Mouse (Mus musculus) thymus, postnatal 25 days (tissue): ENCODE results near the gene Myt1l.

Experiments
- DNase-seq: peaks from one replicate; pipeline ENCODE4 v3.0.0; 2022

Myt1l gene

DNA sequence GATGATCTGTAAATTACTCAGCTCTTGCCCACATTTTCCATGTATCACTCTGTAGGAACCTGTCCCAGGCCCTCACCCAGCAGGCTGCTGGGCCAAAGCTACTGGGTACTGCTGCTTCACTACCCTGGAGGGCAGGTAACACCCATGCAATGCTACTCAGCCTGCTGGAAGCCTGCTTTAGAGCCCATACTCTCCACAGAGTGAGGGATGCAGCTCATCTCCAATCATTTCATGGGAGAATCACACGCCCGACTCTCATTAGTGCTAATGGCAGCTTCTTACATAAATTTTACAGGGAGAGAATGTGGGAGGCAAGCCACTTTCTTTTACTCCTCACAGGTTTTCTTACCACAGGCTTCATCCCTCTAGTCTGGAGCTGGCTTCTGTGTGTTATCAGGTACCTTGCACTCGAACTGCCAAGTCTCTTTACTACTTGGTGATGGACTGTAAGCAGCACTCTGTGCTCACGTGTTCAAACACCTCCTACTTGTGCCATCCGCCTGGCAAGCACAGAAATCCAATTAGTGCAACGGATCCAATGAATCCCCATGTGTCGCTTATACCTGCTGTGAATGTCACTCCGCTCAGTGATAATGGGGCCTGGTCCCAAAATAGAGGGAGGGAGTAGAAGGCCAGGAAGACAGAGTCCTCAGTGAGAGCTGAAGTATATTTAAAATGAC, 212.3 kb downstream of the Myt1l start:
- DNase-seq = no peak

GRCm38 (mm10) chr12:29741181-29741580, 213.0 kb downstream of the Myt1l start:
- DNase-seq = no peak

GRCm38 (mm10) chr12:29750604-29751128, 222.5 kb downstream of the Myt1l start:
- no peak for DNase-seq

- DNase-seq = no peak
Observed at GRCm38 (mm10) chr12:29755086-29755871, 227.1 kb downstream of the Myt1l start.

DNA sequence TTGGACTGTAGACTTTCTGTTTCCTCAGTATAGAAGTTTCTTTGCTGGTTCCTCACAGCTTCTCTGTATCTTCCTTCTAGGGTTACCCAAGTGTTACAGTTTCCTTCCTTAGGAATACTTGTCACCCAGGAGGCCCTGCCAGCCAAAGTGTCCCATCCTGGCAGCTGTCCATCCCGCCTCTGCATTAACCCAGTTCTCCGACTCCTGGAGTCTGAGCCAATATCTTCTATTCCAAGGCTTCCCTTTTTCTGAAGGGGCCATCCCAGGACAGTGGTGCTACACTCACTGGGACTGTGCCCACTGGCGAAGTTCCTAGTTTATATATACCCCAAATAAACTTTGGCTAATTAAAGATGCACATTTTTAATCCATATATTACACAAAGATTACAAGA, 227.7 kb downstream of the Myt1l start:
- no peak for DNase-seq

GRCm38 (mm10) chr12:29760611-29761010, 232.4 kb downstream of the Myt1l start:
- DNase-seq = no peak

DNA sequence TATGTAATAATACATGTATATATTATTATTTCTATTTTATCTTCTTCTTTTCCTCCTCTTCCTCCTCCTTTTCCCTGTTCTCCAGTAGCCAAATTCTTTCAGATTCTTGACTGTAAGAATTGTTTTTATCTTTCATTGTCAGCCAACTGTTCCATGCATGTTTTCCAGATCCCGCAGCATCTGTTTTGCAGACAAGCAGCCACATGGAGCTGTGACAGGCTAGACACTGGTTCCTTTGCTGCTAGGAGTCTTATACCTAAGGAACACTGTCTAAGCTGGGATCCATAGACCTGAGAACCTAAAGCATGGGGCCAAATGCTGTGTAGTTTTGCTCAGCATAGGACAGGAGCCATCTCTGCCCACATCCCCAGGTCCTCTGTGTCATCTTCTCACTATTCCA, 238.0 kb downstream of the Myt1l start:
- DNase-seq = no peak

DNA sequence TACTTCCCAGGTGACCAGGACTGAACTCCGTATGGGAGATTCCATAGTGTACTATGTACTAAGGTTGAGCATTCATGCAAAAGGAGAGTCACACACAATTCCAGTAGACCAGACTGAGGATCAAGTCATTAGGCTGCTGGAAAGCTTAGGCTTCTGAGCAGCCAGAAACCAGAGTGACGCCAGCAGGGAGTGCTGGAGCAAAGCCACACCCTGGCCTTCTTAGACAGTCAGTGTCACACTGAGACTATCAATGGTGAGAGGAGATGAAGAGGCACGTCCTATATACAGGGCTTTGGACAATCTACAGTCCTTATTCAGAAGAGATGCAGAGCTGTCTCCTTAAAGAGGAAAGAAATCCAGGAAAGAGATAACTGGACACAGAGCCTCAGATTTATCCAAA, 243.6 kb downstream of the Myt1l start:
- no peak for DNase-seq

DNA sequence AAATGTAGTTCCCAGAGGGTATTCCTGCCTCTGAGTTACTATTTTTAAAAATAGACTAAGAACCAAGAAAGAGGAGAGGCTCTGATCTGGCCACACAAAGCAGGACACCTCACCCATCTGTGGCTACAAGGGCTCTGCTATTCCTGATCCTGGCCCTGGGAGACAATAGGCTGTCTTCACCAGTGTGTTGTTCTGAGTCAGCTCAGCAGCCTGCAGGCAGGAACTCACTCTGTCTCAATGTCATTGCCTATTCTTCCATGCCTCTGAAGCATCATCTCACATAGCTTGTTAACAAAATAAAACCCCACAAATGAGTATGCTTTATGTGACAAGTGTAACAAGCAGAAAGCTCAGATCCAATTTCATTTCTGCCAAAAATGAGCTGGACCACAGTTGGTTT, 244.2 kb downstream of the Myt1l start:
- no peak for DNase-seq

GRCm38 (mm10) chr12:29778901-29779300, 250.7 kb downstream of the Myt1l start:
- no peak for DNase-seq

DNA sequence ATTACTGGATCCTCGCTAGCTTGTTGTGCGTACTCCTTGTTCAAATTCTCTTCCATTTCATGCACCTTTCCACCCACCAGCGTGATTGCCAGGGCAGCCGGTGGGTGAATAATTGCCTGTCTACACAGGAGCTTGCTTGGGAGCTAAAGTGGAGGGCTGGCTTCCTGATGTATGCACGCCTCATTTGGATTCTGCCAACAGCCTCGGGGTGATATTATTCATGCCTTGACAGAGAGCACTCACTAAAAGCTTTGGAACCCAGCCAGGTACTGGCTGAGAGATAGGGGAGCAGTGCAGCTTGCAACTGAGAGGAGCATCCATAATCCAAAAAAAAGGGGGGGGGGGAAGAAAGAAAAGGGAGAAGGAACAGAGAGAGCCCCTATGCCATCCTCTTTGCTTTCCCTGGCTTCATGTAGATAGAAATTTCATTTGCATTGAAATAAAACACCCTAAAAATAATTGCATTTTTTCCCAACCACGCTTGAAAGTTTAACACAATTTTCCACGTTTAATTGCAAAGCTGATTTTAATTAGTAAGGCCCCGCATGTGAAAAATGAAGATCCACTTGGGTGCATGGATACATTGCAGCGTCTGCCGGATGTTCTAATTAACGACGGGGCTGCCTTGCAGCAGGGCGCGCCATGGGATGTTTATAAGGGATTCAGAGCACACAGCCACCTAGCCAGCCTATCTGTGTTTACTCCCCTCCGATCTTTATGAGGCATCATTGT, 261.3 kb downstream of the Myt1l start:
- DNase-seq = no peak

DNA sequence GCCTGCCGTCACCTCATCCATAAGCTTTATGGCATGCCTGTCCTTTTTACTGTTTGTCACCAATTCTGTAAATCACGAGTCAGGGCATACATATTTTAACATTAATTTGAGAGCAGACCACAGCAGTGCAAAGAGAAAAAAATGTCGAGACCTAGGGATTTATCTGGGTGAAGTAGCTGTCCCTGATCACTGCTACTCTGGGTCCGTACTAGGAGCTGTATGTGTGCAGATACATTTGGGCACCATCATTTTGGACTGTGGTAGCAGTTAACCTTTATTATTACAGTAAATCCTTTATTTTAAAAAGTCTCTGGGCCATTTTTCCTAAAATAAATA, 261.8 kb downstream of the Myt1l start:
- no peak for DNase-seq

GRCm38 (mm10) chr12:29792998-29793397, 264.8 kb downstream of the Myt1l start:
- no peak for DNase-seq

DNA sequence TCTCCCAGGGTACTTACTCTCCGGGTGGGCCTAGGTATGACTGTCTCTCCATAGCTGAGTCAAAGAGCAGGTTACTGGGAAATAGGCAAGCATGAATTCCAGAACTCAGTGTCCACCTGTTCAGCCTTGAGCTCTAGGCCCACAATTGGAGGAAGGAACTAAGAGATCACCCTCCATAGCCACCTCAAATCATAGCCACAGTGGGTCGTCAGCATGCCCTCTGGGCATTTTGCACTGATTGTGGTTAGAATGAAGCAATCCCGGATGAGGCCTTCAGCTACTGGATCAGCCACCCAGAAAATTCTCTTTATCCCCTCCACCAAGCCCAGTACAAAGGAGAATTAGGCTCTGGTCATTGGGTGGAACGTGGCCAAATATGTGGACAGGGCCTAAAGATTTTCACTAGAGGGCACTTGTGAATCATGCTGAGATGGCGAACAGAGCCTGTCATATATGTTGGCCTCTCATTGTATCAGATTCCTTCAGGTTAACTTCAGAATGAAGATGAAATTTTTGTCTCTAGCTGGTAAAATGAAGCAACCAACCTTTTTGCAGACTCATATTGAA, 267.0 kb downstream of the Myt1l start:
- DNase-seq = no peak

DNA sequence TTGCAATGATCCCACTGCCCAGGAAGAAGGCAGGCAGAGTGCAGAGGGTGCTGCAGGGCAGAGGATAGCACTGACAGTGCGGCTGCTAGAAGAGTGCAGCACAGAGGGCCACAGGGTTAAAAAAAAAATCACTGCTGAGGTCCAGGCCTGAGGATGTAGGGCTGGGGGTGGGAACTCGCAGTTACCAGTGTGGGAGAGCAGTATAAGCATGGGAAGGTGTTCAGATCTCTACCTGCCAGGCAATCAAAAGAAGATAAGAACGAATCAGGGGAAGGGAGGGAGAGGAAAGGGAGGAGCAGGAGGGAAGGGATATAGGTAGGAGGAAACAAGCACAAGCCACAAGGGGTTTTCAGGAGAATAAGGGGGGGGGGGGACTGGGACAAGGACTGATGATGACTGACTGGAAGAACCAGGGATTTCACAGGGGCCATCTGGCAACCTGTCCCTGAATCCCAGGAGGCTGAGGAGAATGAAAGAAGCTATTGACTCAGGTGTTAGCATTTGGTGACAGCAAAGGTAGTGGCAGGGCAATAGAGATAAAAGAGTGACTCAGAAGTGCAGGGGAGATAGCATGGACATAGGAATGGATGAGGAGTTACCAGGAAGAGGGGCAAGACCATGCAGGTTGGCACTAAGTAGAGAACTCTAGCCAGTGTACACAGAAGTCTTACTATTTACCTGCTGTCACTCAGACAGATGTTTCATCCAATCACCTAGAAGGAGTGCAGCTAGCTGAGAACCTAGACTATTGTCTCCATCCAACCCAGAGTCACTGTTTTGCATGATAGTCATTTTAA, 270.6 kb downstream of the Myt1l start:
- no peak for DNase-seq

DNA sequence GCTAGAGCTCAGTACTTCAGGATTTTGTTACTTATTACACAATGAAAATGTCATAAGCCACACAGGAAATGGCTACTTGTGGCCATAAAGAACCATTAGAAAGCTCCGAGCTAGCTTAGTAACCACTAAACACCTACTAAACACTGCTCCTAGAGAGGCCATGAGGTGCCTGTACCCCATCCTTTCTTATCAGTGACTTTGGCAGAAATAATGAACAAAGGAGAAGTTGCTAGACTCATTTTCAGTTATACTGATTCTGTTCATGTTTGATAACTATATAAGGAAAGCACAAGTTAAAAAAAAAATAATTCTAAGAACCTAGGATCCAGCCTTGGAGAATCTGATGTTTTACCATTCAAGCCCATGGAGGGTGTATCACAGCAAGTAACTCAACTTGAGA, 278.2 kb downstream of the Myt1l start:
- no peak for DNase-seq

DNA sequence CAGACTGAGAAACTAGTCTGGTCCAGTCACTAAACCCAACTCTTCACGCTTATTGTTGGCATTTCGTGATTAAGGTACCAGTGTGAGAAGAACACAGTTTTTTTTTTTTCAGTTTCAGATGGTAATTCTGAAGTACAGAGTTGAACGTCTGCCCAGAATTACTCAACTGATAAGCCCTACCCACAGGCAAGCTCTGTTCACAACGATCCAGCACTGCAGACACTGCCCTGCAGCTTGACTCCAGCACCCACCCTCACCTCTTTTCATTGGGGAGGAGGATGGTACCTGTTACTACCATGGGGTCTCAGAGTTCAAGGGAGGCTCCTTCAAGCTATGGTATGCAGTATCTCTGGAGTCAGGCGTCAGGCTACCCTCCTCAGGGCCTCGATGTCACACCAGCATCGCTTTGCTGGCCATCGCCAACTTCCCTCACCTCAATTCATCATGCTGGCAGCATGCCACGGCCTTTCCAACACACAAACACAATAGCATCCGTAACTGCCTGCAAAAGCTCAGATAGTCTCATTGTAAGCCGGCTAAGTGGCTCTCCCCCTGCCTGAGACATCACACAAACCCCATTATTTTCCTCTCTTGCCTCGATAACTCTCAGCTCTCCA, 281.5 kb downstream of the Myt1l start:
- DNase-seq = no peak

DNA sequence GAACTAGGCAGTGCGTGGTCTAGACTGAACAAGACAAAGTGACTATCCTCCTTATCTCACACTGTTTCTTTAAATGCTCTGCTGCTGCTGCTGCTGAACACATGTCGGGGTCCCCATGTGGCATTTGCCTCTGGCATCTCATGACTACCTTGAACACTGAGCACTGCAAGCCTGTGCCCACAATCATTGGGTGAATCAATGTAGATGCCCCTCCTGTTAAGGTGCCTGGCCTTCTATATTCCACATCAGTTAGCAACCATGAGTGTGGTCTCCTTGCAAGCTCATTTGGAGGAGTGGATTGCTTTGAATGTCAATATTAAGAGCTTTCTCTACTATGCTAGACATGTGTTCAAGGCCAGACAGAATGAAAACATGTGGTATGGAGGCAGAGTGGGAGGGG, 287.3 kb downstream of the Myt1l start:
- no peak for DNase-seq

DNA sequence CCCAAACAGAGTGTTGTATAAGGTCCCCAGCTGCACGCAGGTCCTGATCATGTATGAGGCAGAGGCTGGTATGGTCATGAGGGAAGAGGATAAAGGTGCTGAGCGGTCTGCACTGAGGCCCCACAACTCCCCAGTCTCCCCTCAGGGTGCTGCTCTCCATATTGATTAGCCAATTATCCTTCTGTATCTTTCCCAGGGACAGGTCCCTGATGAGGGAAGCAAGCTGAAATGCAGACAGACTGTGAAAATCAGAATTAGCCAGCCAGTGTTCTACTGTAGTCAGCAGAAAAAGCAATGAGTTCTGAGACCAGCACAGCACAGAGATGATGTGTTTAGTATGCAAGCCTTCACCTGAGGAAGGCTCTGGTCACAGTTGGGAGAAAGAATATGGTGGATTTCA, 287.9 kb downstream of the Myt1l start:
- DNase-seq = no peak

DNA sequence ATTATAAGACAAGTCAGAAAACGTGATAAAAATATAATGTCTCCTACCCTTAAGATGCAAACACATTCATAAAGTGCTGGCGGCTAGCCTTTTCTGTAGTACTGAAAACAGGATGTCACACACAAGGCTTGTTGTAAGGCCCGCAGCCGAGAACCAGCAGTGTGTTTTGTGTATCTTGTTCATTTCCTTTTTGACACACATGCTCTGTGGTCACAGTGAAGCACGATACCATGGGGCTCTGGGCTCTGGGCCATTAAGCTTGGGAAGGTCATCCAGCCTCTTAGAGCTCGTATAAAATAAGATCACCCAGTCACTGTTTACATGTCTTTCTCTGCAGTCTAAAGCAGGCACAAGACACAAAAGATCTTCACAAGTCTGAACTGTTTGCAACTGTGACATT, 288.6 kb downstream of the Myt1l start:
- DNase-seq = no peak

GRCm38 (mm10) chr12:29822216-29822615, 294.0 kb downstream of the Myt1l start:
- DNase-seq = no peak

DNA sequence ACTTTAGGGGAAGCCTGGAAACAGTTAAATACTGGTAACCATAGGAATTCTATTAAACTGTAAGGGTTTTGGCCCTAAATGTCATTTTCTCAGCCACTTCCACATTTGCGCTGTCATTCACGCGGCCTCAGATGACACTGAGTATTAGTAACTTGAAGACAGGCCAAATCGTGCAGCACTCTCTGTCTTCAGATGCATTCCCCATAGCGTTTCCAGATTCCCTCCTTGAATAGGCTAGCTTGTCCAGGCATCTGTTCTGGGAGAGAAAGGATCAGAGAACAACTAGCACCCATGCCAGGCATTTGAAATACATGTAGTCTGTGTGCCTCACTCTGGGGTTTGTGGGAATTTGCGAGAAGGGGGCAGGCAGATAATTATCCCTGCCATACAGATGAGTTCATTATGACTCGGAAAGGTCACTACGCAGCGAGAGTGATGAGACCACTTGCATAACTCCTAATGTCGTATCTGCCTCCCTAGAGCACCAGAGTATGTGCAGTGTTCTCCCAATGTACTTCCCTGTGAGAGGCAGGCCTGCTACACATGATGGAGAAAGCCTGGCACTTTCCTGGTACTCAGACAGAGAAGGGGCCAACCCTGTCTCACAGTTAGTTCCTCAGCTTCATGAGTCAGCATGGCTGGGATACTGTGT, 295.7 kb downstream of the Myt1l start:
- no peak for DNase-seq
